Mouse (Mus musculus): ENCODE results near the gene Zbtb18. TPM values are rescaled to one million over a fixed set of nuclear protein-coding genes. Genes with fewer than 3 reads are reported as not detected.

The Zbtb18 gene
- polyA plus RNA-seq, 1 experiment from 2014 or later = 7.8 TPM

- Histone ChIP-seq H3K9me3 (no peaks in the 10 kb centered on the region), H3K4me1 (replicated peaks) (peaks cover 68% of the 10 kb centered on the region), H3K27me3 (ENCODE audit: insufficient read depth, poor library complexity, severe bottlenecking) (no peaks in the 10 kb centered on the region), H3K27ac (no peak overlapping the region), H3K4me3 (no peak overlapping the region), H3K36me3 (peaks cover 27% of the 10 kb centered on the region)
- WGBS = 69% methylated on average over 2 of the region's 2 CpGs
- DNase-seq (ENCODE audit: low spot score) = no peak
Observed at GRCm38 (mm10) chr1:177451041-177451440, 8.9 kb downstream of the Zbtb18 start.

GRCm38 (mm10) chr1:177451991-177452431, 9.9 kb downstream of the Zbtb18 start:
- 32% methylated on average over 4 of the region's 4 CpGs for WGBS
- Histone ChIP-seq H3K27me3 (ENCODE audit: insufficient read depth, poor library complexity, severe bottlenecking) (no peaks in the 10 kb centered on the region), H3K4me3 (no peak overlapping the region), H3K9me3 (no peaks in the 10 kb centered on the region), H3K27ac (no peak overlapping the region; the same call in none of the 2 replicates), H3K4me1 (replicated peaks) (peaks cover 68% of the 10 kb centered on the region), H3K36me3 (peaks cover 26% of the 10 kb centered on the region)
- no peak for DNase-seq (ENCODE audit: low spot score)

GRCm38 (mm10) chr1:177452987-177453386, 10.8 kb downstream of the Zbtb18 start:
- Histone ChIP-seq H3K27ac (no peak overlapping the region), H3K9me3 (no peaks in the 10 kb centered on the region), H3K36me3 (peaks cover 16% of the 10 kb centered on the region), H3K27me3 (ENCODE audit: insufficient read depth, poor library complexity, severe bottlenecking) (no peaks in the 10 kb centered on the region), H3K4me3 (no peak overlapping the region), H3K4me1 (replicated peaks) (peaks cover 62% of the 10 kb centered on the region)
- 78% methylated on average over 5 of the region's 5 CpGs for WGBS
- no peak for DNase-seq (ENCODE audit: low spot score)

- DNase-seq (ENCODE audit: low spot score) = no peak
- Histone ChIP-seq H3K4me3 (no peak overlapping the region), H3K27ac (no peak overlapping the region), H3K9me3 (no peaks in the 10 kb centered on the region), H3K4me1 (replicated peaks) (peaks cover 64% of the 10 kb centered on the region), H3K36me3 (peaks cover 10% of the 10 kb centered on the region), H3K27me3 (ENCODE audit: insufficient read depth, poor library complexity, severe bottlenecking) (no peaks in the 10 kb centered on the region)
- WGBS = 42% methylated on average over 8 of the region's 8 CpGs
Observed at GRCm38 (mm10) chr1:177453806-177454205, 11.7 kb downstream of the Zbtb18 start.

- DNase-seq (ENCODE audit: low spot score) = no peak
- Histone ChIP-seq H3K9me3 (no peaks in the 10 kb centered on the region), H3K36me3 (0 out of 2 replicates have a peak, but pooled peaks cover 5% of the 10 kb centered on the region), H3K4me3 (no peak overlapping the region), H3K27ac (no peak overlapping the region), H3K27me3 (ENCODE audit: insufficient read depth, poor library complexity, severe bottlenecking) (no peaks in the 10 kb centered on the region), H3K4me1 (replicated peaks) (peaks cover 61% of the 10 kb centered on the region)
- WGBS = 88% methylated on average over 6 of the region's 6 CpGs
Observed at GRCm38 (mm10) chr1:177454492-177454891, 12.3 kb downstream of the Zbtb18 start.

GRCm38 (mm10) chr1:177455466-177455865, 13.3 kb downstream of the Zbtb18 start:
- 89% methylated on average over 5 of the region's 5 CpGs for WGBS
- H3K4me1 ChIP-seq (replicated peaks) = peaks cover 61% of the 10 kb centered on the region
- no peak for DNase-seq (ENCODE audit: low spot score)

GRCm38 (mm10) chr1:177456208-177456607, 14.1 kb downstream of the Zbtb18 start:
- Histone ChIP-seq H3K9me3 (no peaks in the 10 kb centered on the region), H3K4me3 (no peak overlapping the region), H3K27ac (no peak overlapping the region), H3K36me3 (0 out of 2 replicates have a peak, but pooled peaks cover 2% of the 10 kb centered on the region), H3K27me3 (ENCODE audit: insufficient read depth, poor library complexity, severe bottlenecking) (no peaks in the 10 kb centered on the region), H3K4me1 (replicated peaks) (peaks cover 59% of the 10 kb centered on the region)
- no peak for DNase-seq (ENCODE audit: low spot score)
- 91% methylated on average over 4 of the region's 4 CpGs for WGBS

More at GRCm38 (mm10) chr1:177455466-177455865, 13.3 kb downstream of the Zbtb18 start:
- H3K36me3 ChIP-seq = 0 out of 2 replicates have a peak, but pooled peaks cover 5% of the 10 kb centered on the region
- no peaks in the 10 kb centered on the region for H3K9me3 ChIP-seq
- H3K4me3 ChIP-seq = no peak overlapping the region
- no peaks in the 10 kb centered on the region for H3K27me3 ChIP-seq (ENCODE audit: insufficient read depth, poor library complexity, severe bottlenecking)
- no peak overlapping the region for H3K27ac ChIP-seq

- H3K9me3 ChIP-seq = no peaks in the 10 kb centered on the region
- no peaks in the 10 kb centered on the region for H3K36me3 ChIP-seq
- H3K27me3 ChIP-seq (ENCODE audit: insufficient read depth, poor library complexity, severe bottlenecking) = no peaks in the 10 kb centered on the region
- peaks cover 53% of the 10 kb centered on the region for H3K4me1 ChIP-seq (replicated peaks)
- DNase-seq (ENCODE audit: low spot score) = no peak
- peak overlapping the region; percentile 62; the same call in 1 of the 2 replicates for H3K27ac ChIP-seq
- WGBS = 50% methylated on average over 4 of the region's 4 CpGs
- no peak overlapping the region for H3K4me3 ChIP-seq
Observed at GRCm38 (mm10) chr1:177456772-177457171, 14.6 kb downstream of the Zbtb18 start.

- 88% methylated on average over 6 of the region's 6 CpGs for WGBS
- DNase-seq (ENCODE audit: low spot score) = no peak
- Histone ChIP-seq H3K27me3 (ENCODE audit: insufficient read depth, poor library complexity, severe bottlenecking) (no peaks in the 10 kb centered on the region), H3K36me3 (no peaks in the 10 kb centered on the region), H3K9me3 (no peaks in the 10 kb centered on the region), H3K27ac (no peak overlapping the region), H3K4me3 (no peak overlapping the region), H3K4me1 (replicated peaks) (peaks cover 49% of the 10 kb centered on the region)
Observed at GRCm38 (mm10) chr1:177457981-177458380, 15.8 kb downstream of the Zbtb18 start.

GRCm38 (mm10) chr1:177458456-177459389, 16.6 kb downstream of the Zbtb18 start:
- H3K9me3 ChIP-seq = no peaks in the 10 kb centered on the region
- WGBS = 74% methylated on average over 18 of the region's 18 CpGs
- no peak for DNase-seq (ENCODE audit: low spot score)
- H3K4me3 ChIP-seq = no peak overlapping the region
- H3K27ac ChIP-seq = peak overlapping the region; percentile 66
- H3K27me3 ChIP-seq (ENCODE audit: insufficient read depth, poor library complexity, severe bottlenecking) = no peaks in the 10 kb centered on the region
- H3K4me1 ChIP-seq (replicated peaks) = peaks cover 42% of the 10 kb centered on the region
- H3K36me3 ChIP-seq = no peaks in the 10 kb centered on the region

GRCm38 (mm10) chr1:177459536-177459935, 17.4 kb downstream of the Zbtb18 start:
- H3K36me3 ChIP-seq = no peaks in the 10 kb centered on the region
- H3K9me3 ChIP-seq = no peaks in the 10 kb centered on the region
- 77% methylated on average over 2 of the region's 2 CpGs for WGBS
- peaks cover 38% of the 10 kb centered on the region for H3K4me1 ChIP-seq (replicated peaks)
- no peak overlapping the region for H3K4me3 ChIP-seq
- no peaks in the 10 kb centered on the region for H3K27me3 ChIP-seq (ENCODE audit: insufficient read depth, poor library complexity, severe bottlenecking)
- no peak overlapping the region for H3K27ac ChIP-seq
- no peak for DNase-seq (ENCODE audit: low spot score)

GRCm38 (mm10) chr1:177467150-177467549, 25.0 kb downstream of the Zbtb18 start:
- H3K27ac ChIP-seq = peak overlapping the region; percentile 42; the same call in 1 of the 2 replicates
- 72% methylated on average over 8 of the region's 8 CpGs for WGBS

GRCm38 (mm10) chr1:177468436-177468835, 26.3 kb downstream of the Zbtb18 start:
- H3K27ac ChIP-seq = no peak overlapping the region
- no peaks in the 10 kb centered on the region for H3K27me3 ChIP-seq (ENCODE audit: insufficient read depth, poor library complexity, severe bottlenecking)
- no peak for DNase-seq (ENCODE audit: low spot score)
- no peaks in the 10 kb centered on the region for H3K36me3 ChIP-seq
- no peaks in the 10 kb centered on the region; the same call in 1 of the 2 replicates for H3K4me1 ChIP-seq (replicated peaks)
- WGBS = 90% methylated on average over 5 of the region's 5 CpGs
- H3K4me3 ChIP-seq = no peak overlapping the region
- H3K9me3 ChIP-seq = no peaks in the 10 kb centered on the region

More at GRCm38 (mm10) chr1:177467150-177467549, 25.0 kb downstream of the Zbtb18 start:
- no peaks in the 10 kb centered on the region for H3K27me3 ChIP-seq (ENCODE audit: insufficient read depth, poor library complexity, severe bottlenecking)
- H3K9me3 ChIP-seq = no peaks in the 10 kb centered on the region
- no peak for DNase-seq (ENCODE audit: low spot score)
- no peaks in the 10 kb centered on the region for H3K36me3 ChIP-seq
- H3K4me1 ChIP-seq (replicated peaks) = peaks cover 4% of the 10 kb centered on the region
- H3K4me3 ChIP-seq = no peak overlapping the region
